Mouse (Mus musculus): ENCODE measurements at regions not wholly inside any gene's neighbourhood (a gene's known extent, or its start where the extent isn't known, plus 50 kb on each side); places are given as distances from the start of the nearest gene placed in this dataset.
"Not testable (repeated sequence)": the region's sequence is repeated elsewhere in the genome, so short reads cannot be mapped to it uniquely, and the experiment has no call there.

GRCm38 (mm10) chr12:114366276-114366675, 822.6 kb downstream of the Adam6a start:
- no peak overlapping the region for H3K27ac ChIP-seq (ENCODE audit: low read depth, low read length)
- no peaks in the 10 kb centered on the region for H3K27me3 ChIP-seq (ENCODE audit: insufficient read depth, low read length)
- 61% methylated on average over 3 of the region's 3 CpGs for WGBS
- ATAC-seq (ENCODE audit: low FRiP score) (no peak), DNase-seq (ENCODE audit: low spot score) (no peak)
- H3K4me1 ChIP-seq (ENCODE audit: insufficient read depth, low read length): no peaks in the 10 kb centered on the region
- no peak overlapping the region for H3K4me3 ChIP-seq (ENCODE audit: low read depth, low read length)
- no peaks in the 10 kb centered on the region for H3K36me3 ChIP-seq (ENCODE audit: insufficient read depth, low read length)
- no peak overlapping the region for H3K4me2 ChIP-seq (ENCODE audit: low read depth, low read length, poor library complexity, severe bottlenecking)
- H3K9ac ChIP-seq (replicated peaks; ENCODE audit: low read length, poor library complexity, severe bottlenecking): no peak overlapping the region
- peaks cover 17% of the 10 kb centered on the region for H3K9me3 ChIP-seq (ENCODE audit: low read length)
- TF ChIP-seq CTCF (IDR thresholded peaks at IDR 0.05): no peak

GRCm38 (mm10) chr12:114378696-114379350, 835.1 kb downstream of the Adam6a start:
- not testable (repeated sequence) for H3K4me3 ChIP-seq (ENCODE audit: low read depth, low read length); DNase-seq (ENCODE audit: low spot score); H3K4me2 ChIP-seq (ENCODE audit: low read depth, low read length, poor library complexity, severe bottlenecking); ATAC-seq (ENCODE audit: low FRiP score); H3K27ac ChIP-seq (ENCODE audit: low read depth, low read length); H3K4me1 ChIP-seq (ENCODE audit: insufficient read depth, low read length); H3K9ac ChIP-seq (replicated peaks; ENCODE audit: low read length, poor library complexity, severe bottlenecking); H3K36me3 ChIP-seq (ENCODE audit: insufficient read depth, low read length); H3K27me3 ChIP-seq (ENCODE audit: insufficient read depth, low read length)
- H3K9me3 ChIP-seq (ENCODE audit: low read length): peaks cover 13% of the 10 kb centered on the region; the same call in 1 of the 2 replicates
- whole genome bisulfite sequencing: 41% methylated on average over 36 of the region's 43 CpGs

GRCm38 (mm10) chr12:114391447-114391846, 847.7 kb downstream of the Adam6a start:
- Histone ChIP-seq H3K9me3 (ENCODE audit: low read length) (peaks cover 39% of the 10 kb centered on the region), H3K4me1 (ENCODE audit: insufficient read depth, low read length) (no peaks in the 10 kb centered on the region), H3K27ac (ENCODE audit: low read depth, low read length) (no peak overlapping the region), H3K4me2 (ENCODE audit: low read depth, low read length, poor library complexity, severe bottlenecking) (no peak overlapping the region), H3K4me3 (ENCODE audit: low read depth, low read length) (no peak overlapping the region), H3K36me3 (ENCODE audit: insufficient read depth, low read length) (no peaks in the 10 kb centered on the region), H3K27me3 (ENCODE audit: insufficient read depth, low read length) (no peaks in the 10 kb centered on the region), H3K9ac (replicated peaks; ENCODE audit: low read length, poor library complexity, severe bottlenecking) (no peak overlapping the region)
- ATAC-seq (ENCODE audit: low FRiP score) (no peak), DNase-seq (ENCODE audit: low spot score) (no peak)
- 80% methylated on average over 2 of the region's 2 CpGs for WGBS
- TF ChIP-seq CTCF (IDR thresholded peaks at IDR 0.05): no peak

- no peaks in the 10 kb centered on the region for H3K36me3 ChIP-seq (ENCODE audit: insufficient read depth, low read length)
- peaks cover 32% of the 10 kb centered on the region; the same call in 1 of the 2 replicates for H3K9me3 ChIP-seq (ENCODE audit: low read length)
- H3K27ac ChIP-seq (ENCODE audit: low read depth, low read length): no peak overlapping the region
- DNase-seq (ENCODE audit: low spot score) (no peak), ATAC-seq (ENCODE audit: low FRiP score) (no peak)
- WGBS: 50% methylated on average over 2 of the region's 2 CpGs
- H3K4me2 ChIP-seq (ENCODE audit: low read depth, low read length, poor library complexity, severe bottlenecking): no peak overlapping the region
- no peak for TF ChIP-seq CTCF (IDR thresholded peaks at IDR 0.05)
- H3K27me3 ChIP-seq (ENCODE audit: insufficient read depth, low read length): no peaks in the 10 kb centered on the region
- no peaks in the 10 kb centered on the region for H3K4me1 ChIP-seq (ENCODE audit: insufficient read depth, low read length)
- H3K9ac ChIP-seq (replicated peaks; ENCODE audit: low read length, poor library complexity, severe bottlenecking): no peak overlapping the region
- no peak overlapping the region for H3K4me3 ChIP-seq (ENCODE audit: low read depth, low read length)
Observed at GRCm38 (mm10) chr12:114406206-114406605, 862.5 kb downstream of the Adam6a start.

GRCm38 (mm10) chr12:114434529-114434928, 890.8 kb downstream of the Adam6a start:
- ATAC-seq (ENCODE audit: low FRiP score): no peak
- H3K27me3 ChIP-seq (ENCODE audit: insufficient read depth, low read length): no peaks in the 10 kb centered on the region
- H3K4me2 ChIP-seq (ENCODE audit: low read depth, low read length, poor library complexity, severe bottlenecking): no peak overlapping the region
- TF ChIP-seq CTCF (IDR thresholded peaks at IDR 0.05): no peak
- peaks cover 21% of the 10 kb centered on the region; the same call in 1 of the 2 replicates for H3K9me3 ChIP-seq (ENCODE audit: low read length)
- H3K9ac ChIP-seq (replicated peaks; ENCODE audit: low read length, poor library complexity, severe bottlenecking): no peak overlapping the region
- H3K27ac ChIP-seq (ENCODE audit: low read depth, low read length): no peak overlapping the region
- H3K4me3 ChIP-seq (ENCODE audit: low read depth, low read length): no peak overlapping the region
- H3K36me3 ChIP-seq (ENCODE audit: insufficient read depth, low read length): no peaks in the 10 kb centered on the region
- no peak for DNase-seq (ENCODE audit: low spot score)
- no peaks in the 10 kb centered on the region for H3K4me1 ChIP-seq (ENCODE audit: insufficient read depth, low read length)

- no peak for TF ChIP-seq CTCF (IDR thresholded peaks at IDR 0.05)
- Histone ChIP-seq H3K9ac (replicated peaks; ENCODE audit: low read length, poor library complexity, severe bottlenecking) (no peak overlapping the region), H3K4me2 (ENCODE audit: low read depth, low read length, poor library complexity, severe bottlenecking) (no peak overlapping the region), H3K4me3 (ENCODE audit: low read depth, low read length) (no peak overlapping the region), H3K27ac (ENCODE audit: low read depth, low read length) (no peak overlapping the region), H3K36me3 (ENCODE audit: insufficient read depth, low read length) (no peaks in the 10 kb centered on the region), H3K4me1 (ENCODE audit: insufficient read depth, low read length) (no peaks in the 10 kb centered on the region), H3K9me3 (ENCODE audit: low read length) (peaks cover 47% of the 10 kb centered on the region), H3K27me3 (ENCODE audit: insufficient read depth, low read length) (no peaks in the 10 kb centered on the region)
- DNase-seq (ENCODE audit: low spot score) (no peak), ATAC-seq (ENCODE audit: low FRiP score) (no peak)
- WGBS: 79% methylated on average over 5 of the region's 5 CpGs
Observed at GRCm38 (mm10) chr12:114462037-114462436, 918.3 kb downstream of the Adam6a start.
